Mouse (Mus musculus) heart, adult 2 months (tissue): ENCODE measurements at regions not wholly inside any gene's neighbourhood (a gene's known extent, or its start where the extent isn't known, plus 50 kb on each side); places are given as distances from the start of the nearest gene placed in this dataset.

Experiments used
- DNase-seq, 2 experiments: peaks; one replicate each; pipeline ENCODE4 v3.0.0; 2021
- H3K27ac ChIP-seq: fragments of 200-600 bp; 2 replicates; pipeline ENCODE4 v1.8.1; 2022
- H3K27me3 ChIP-seq: fragments of 200-500 bp; 2 replicates; pipeline ENCODE4 v1.6.1; 2012; ENCODE audit warnings: mild to moderate bottlenecking, low read length, inconsistent platforms, mixed read lengths; ENCODE audit not compliant: control insufficient read depth, insufficient read depth
- H3K36me3 ChIP-seq: fragments of 200-500 bp; 2 replicates; pipeline ENCODE4 v1.6.1; 2012; ENCODE audit warnings: low read length, inconsistent platforms; ENCODE audit not compliant: control insufficient read depth, insufficient read depth
- H3K4me1 ChIP-seq: fragments of 200-500 bp; 2 replicates; pipeline ENCODE4 v1.6.1; 2011; ENCODE audit warnings: low read length; ENCODE audit not compliant: control insufficient read depth, insufficient read depth
- H3K4me3 ChIP-seq: fragments of 200-600 bp; 2 replicates; pipeline ENCODE4 v1.8.1; 2022
- H3K79me2 ChIP-seq: fragments of 200-500 bp; replicated peaks from 2 replicates; pipeline ENCODE4 v1.6.1; 2012; ENCODE audit warnings: mild to moderate bottlenecking, inconsistent platforms, low read length, moderate library complexity, mixed read lengths; ENCODE audit not compliant: control insufficient read depth, insufficient read depth
- H3K9ac ChIP-seq: fragments of 200-500 bp; 2 replicates; pipeline ENCODE4 v1.6.1; 2012; ENCODE audit warnings: low read depth, mild to moderate bottlenecking, control low read depth, inconsistent platforms, low read length, mixed read lengths
- CTCF ChIP-seq: fragments of 200-600 bp; IDR thresholded peaks from 2 replicates; pipeline ENCODE4 v1.8.1; 2022; ENCODE audit warnings: antibody characterized with exemption, mild to moderate bottlenecking, moderate library complexity
- EP300 ChIP-seq: fragments of 200-500 bp; IDR thresholded peaks from 2 replicates; pipeline ENCODE4 v1.6.1; 2011; ENCODE audit warnings: low read depth, low read length, control low read depth; ENCODE audit not compliant: insufficient read depth
- POLR2A ChIP-seq: fragments of 200-500 bp; IDR thresholded peaks from 2 replicates; pipeline ENCODE4 v1.6.1; 2011; ENCODE audit warnings: mild to moderate bottlenecking, low read depth, low read length, control low read depth; ENCODE audit not compliant: insufficient read depth
- WGBS: fragments of 180-500 bp; shearing (Covaris S2); methylation state at CpG from one replicate; pipeline ENCODE4 v1.1.7; 2018; 5-methylcytosine and 5-hydroxymethylcytosine counted together
- intact Hi-C: fragments of 180-260 bp; cut with DNase I; formaldehyde crosslinking; loops from one replicate; pipeline ENCODE4 v1.15.1; 2025

DNA sequence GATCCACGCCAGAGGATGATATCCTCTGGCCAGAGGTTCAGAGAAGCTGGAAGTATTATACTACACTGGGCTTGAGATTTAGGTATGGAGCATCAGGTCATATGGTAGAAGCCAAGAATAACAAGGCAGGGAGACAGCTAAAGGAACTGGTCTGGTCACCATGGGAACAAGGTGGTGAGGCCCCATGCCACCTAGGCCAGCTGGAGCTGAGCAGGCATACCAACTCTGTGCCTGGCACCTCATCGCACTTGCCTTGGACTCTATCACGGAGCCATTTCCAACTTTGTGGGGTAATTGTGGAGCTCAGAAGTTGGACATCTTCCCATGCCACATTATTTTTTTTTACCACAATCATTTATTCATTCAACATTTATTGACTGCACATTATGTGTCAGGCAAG, 55.9 kb upstream of the Polg start:
- no peak for DNase-seq
- 87% methylated on average over 3 of the region's 3 CpGs for WGBS
- Histone ChIP-seq H3K79me2 (no peaks in the 10 kb centered on the region), H3K9ac (no peak overlapping the region), H3K27ac (no peak overlapping the region), H3K36me3 (no peaks in the 10 kb centered on the region), H3K27me3 (no peaks in the 10 kb centered on the region), H3K4me1 (no peaks in the 10 kb centered on the region), H3K4me3 (no peak overlapping the region)
- TF ChIP-seq EP300 (no peak), CTCF (no peak), POLR2A (no peak)
- intact Hi-C loops, result no loop called here

DNA sequence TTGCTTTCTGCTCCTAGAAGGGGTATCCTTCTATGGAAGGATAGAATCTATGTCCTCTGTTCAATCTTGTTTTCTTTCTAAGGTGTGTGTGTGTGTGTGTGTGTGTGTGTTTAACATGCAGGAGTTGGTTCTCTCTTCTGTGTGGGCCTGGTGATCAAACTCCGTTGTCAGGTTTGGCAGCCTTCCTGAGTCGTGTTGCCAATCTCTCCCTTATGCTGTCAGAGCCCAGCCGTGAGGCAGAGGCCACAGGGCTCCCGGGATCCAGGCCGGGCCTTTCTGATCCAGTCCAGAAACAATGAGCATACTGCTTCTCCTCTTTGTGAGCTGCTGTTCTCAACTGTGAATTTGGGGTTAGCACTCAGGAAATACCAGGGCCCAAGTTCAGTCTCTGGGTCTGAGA, 55.1 kb upstream of the Polg start:
- DNase-seq, result no peak
- no peak overlapping the region for H3K9ac ChIP-seq
- WGBS, result 21% methylated on average over 5 of the region's 5 CpGs
- no peak overlapping the region for H3K4me3 ChIP-seq
- no peak overlapping the region for H3K27ac ChIP-seq
- H3K4me1 ChIP-seq, result no peaks in the 10 kb centered on the region
- intact Hi-C loops, result no loop called here
- no peaks in the 10 kb centered on the region for H3K27me3 ChIP-seq
- H3K36me3 ChIP-seq, result no peaks in the 10 kb centered on the region
- H3K79me2 ChIP-seq, result no peaks in the 10 kb centered on the region
- TF ChIP-seq CTCF (no peak), POLR2A (no peak), EP300 (no peak)

DNA sequence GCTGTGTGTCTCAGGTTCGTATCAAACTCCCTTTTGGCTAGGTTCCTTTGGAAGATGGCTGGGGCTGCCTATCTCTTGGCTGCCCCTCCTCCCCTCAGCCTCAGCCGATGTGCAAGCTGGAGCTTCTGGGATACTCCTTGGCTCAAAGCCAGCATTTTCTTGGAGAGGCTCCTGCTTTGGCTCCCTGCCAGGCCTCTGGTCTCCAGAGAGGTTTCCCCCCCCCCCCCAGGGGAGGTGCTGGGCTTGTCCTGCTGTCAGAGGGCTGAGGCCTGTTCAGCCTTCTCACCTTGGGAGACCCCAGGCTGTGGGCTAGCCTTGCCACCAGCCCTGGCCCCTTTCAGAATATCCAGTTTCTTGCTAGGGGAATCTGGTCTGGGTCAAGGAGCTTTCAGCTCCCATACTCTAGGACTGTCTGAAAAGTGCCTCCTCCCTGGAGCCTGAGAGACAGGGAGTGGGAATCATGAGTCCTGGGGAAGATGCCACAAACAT, 54.1 kb upstream of the Polg start:
- Histone ChIP-seq H3K4me3 (no peak overlapping the region), H3K4me1 (no peaks in the 10 kb centered on the region), H3K27me3 (peaks cover 9% of the 10 kb centered on the region), H3K79me2 (no peaks in the 10 kb centered on the region), H3K36me3 (no peaks in the 10 kb centered on the region), H3K27ac (no peak overlapping the region), H3K9ac (no peak overlapping the region)
- WGBS, result 9% methylated on average over 2 of the region's 2 CpGs
- no peak for TF ChIP-seq POLR2A
- TF ChIP-seq CTCF, result no peak
- TF ChIP-seq EP300, result no peak
- DNase-seq, result peak; percentile 44 to 52
- intact Hi-C loops, result no loop called here

DNA sequence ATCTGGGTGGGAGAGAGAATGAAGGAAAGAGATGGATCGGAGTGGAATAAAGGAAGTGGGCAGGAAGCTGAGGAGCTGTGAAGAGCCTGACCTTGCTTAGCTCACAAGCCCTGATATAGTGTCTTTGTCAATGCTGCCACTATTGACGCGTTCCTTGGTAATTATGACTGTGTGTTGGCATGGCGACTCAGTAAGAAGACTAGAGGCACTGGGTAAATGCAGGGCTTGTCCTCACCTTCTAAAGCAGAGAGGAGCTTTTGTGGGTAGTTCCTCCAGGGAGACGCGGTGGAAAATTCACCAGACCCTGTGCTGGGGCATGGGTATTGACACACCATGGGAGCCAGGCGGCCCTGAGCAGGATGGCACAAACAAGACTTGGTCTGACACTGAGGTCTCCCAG, 52.8 kb upstream of the Polg start:
- Histone ChIP-seq H3K79me2 (no peaks in the 10 kb centered on the region), H3K27ac (no peak overlapping the region), H3K9ac (no peak overlapping the region), H3K4me3 (no peak overlapping the region), H3K27me3 (peaks cover 17% of the 10 kb centered on the region), H3K4me1 (no peaks in the 10 kb centered on the region), H3K36me3 (no peaks in the 10 kb centered on the region)
- no peak for DNase-seq
- WGBS, result 70% methylated on average over 7 of the region's 7 CpGs
- TF ChIP-seq POLR2A (no peak), CTCF (no peak), EP300 (no peak)
- intact Hi-C loops, result no loop called here

DNA sequence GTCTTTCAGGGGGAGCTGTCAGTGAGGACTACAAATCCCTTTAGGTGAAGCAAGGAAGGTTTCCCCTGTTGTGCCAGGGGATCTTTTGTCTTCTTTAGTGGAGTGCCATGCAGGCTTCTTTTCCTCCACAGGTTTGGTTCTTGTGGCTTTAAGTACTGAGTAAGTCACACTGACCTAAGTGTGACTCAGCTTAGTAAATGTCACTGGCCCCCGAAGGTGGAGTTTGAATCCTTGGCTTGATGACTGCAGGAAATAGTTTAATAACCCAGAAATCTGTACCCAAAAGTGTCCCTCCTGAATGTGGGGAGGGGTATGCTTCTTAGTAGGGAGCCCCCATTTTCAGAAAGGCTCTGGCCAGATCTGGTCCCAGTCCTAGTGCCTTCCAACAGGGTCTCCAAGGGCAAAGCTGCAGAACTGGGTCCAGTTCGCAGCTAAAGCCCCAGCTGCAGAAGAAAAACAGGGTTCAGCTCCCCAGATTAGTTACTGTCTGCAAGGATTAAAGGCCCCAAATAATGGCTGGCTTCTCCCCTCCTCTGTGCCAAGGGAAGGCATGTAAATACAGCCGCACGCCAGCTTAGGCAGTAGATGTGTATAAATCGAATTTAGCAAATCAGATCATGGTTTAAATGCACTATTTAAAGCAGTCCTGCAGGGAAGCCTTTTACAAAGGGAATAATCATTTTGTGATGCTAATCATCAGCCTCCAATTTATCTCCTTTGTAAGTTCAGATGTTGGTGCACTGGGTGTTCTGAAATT, 51.6 kb upstream of the Polg start:
- Histone ChIP-seq H3K79me2 (no peaks in the 10 kb centered on the region), H3K4me3 (no peak overlapping the region), H3K36me3 (no peaks in the 10 kb centered on the region), H3K27ac (no peak overlapping the region), H3K4me1 (no peaks in the 10 kb centered on the region), H3K9ac (no peak overlapping the region), H3K27me3 (peaks cover 17% of the 10 kb centered on the region)
- intact Hi-C loops, result no loop called here
- 64% methylated on average over 5 of the region's 5 CpGs for WGBS
- TF ChIP-seq POLR2A, result no peak
- no peak for TF ChIP-seq CTCF
- no peak for TF ChIP-seq EP300
- DNase-seq, result no peak

DNA sequence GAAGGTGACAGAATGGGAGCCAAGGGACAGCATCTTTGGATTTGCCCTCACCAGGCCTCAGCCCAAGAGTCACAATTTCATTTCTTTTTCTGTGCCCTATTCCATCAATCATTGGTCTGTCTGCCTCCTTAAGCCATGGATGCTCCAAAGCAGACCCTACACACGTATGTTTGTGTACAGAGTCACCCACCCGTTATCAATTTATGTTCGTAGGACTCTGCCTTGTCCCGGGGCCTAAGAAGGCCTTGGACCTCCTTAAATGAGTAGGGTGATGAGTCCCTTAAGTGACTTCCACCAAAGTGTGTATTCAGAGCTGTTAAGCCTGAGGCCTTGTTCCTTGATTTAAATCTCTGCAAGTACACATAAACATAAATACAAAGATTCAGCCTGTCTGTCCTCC, 50.1 kb upstream of the Polg start:
- intact Hi-C loops, result no loop called here
- H3K4me3 ChIP-seq, result no peak overlapping the region
- TF ChIP-seq CTCF, result no peak
- no peak for TF ChIP-seq EP300
- no peak for TF ChIP-seq POLR2A
- H3K27ac ChIP-seq, result no peak overlapping the region
- no peak for DNase-seq
- H3K36me3 ChIP-seq, result no peaks in the 10 kb centered on the region
- H3K79me2 ChIP-seq, result no peaks in the 10 kb centered on the region
- peaks cover 19% of the 10 kb centered on the region for H3K27me3 ChIP-seq
- H3K9ac ChIP-seq, result no peak overlapping the region
- H3K4me1 ChIP-seq, result no peaks in the 10 kb centered on the region
- whole genome bisulfite sequencing, result 84% methylated on average over 4 of the region's 4 CpGs
